Mouse (Mus musculus) stomach, postnatal 0 days (tissue): Measurements from ENCODE around the gene Kremen1.

ENCODE experiments used
- CTCF ChIP-seq: IDR thresholded peaks from 2 replicates; pipeline ENCODE4 v1.5.1; 2016; ENCODE audit warnings: antibody characterized with exemption, low read depth, mild to moderate bottlenecking, moderate library complexity
- EP300 ChIP-seq: optimal IDR thresholded peaks from 2 replicates; pipeline ENCODE3; 2016; ENCODE audit warnings: antibody characterized with exemption

GRCm38 (mm10) chr11:5252727-5253126 is 8.6 kb downstream of the Kremen1 start:
- TF ChIP-seq CTCF (no peak), EP300 (no peak)
